Mouse (Mus musculus) cerebellum, adult 18-20 months (tissue): ENCODE data around the gene Atrip.

ENCODE experiments used
- DNase-seq, 2 experiments: peaks; one replicate each; pipeline ENCODE4 v3.0.0; 2021

Atrip gene

DNA sequence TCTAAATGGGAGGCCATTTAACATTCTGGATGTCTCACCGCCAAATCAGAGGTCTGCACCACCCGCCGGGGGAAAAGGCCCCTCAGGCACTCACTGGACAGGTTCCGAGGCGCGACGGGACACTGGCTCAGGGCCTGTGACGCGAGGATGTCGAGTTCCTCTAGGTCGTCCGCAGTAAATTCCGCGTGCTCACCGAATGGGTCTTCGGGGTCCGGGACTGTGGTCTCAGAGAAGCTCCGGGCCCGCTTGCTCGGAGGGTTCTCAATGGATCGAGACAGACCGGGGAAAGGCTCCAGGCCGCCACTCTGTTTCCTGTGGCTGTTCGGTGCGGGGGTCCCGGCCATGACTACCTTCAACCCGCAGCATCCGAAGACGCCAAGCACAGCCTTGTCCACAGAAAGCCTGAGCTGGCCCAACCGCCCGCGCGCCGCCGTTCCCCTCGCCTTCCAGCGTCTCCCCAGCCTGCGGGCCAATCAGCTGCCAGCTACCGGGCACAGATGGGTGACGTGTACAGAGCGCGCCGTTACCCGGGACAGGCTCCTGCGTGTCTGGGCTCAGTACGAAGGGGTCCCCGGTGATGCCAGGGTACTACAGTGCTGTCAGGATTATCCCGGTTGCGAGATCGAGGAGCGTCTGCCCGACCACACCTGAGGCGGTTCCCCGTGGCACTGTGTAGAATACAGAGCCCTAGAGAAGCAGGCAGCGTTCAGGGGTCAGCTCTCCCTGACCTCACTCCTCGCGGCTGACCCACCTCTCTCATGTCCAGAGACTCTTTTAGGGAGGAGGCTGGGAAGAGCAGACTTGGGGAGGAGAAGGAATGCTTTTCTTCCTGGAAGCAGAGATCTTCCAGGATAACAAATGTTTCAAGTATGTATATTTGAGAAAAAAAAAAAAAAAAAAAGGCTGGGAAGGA lies at the start of gene Atrip:
Atrip (minus strand) TSS at position 464 of the 913 bp plus-strand sequence.
- peak; percentile 95 to 96 for DNase-seq

DNA sequence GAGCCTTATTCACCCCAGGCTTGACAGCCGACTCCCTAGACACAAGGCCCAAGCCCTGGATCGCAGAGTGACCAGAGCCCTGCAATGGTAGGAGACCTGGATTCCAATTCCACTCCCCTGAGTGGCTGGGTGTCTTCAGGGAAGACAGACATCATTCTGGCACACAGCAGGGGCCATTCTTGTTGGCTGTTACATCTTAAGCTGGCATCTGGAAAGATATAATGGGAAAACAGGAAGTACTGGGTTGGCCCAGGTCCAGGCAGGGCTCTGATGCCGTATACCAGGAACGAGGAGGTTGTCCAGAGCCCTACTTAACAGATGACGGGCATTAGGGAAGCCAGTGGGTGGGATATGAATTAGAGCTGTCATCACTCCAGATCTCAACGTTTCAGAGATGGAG lies 49.3 kb upstream of the Atrip start:
- DNase-seq = no peak

GRCm38 (mm10) chr9:109122553-109123085 lies 48.7 kb upstream of the Atrip start:
- peak; percentile 38 to 42 for DNase-seq

- DNase-seq = no peak
Observed at GRCm38 (mm10) chr9:109120956-109121355, 47.0 kb upstream of the Atrip start.

DNA sequence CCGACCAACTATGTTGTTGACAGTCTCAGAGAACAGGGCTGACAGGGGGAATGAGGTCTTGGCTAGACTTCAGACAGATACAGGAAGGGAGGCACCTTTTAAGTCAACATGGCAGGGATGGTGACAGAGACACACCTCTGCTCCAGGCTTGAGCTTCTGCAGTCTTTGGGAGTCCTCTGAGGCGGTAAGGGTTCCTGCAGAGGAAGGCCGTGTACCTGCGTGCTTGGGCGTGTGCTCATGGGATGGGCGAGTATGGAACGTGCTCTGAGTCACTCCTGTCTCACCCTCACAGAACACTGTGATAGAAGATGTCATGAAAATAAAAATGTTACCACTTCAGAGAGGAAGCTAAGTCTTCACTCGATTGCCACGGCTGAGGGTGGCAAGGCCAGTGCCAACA lies 45.6 kb upstream of the Atrip start:
- no peak for DNase-seq

- no peak for DNase-seq
Observed at GRCm38 (mm10) chr9:109118106-109118505, 44.2 kb upstream of the Atrip start.

GRCm38 (mm10) chr9:109116205-109116604 lies 42.3 kb upstream of the Atrip start:
- no peak for DNase-seq

- DNase-seq = no peak
Observed at GRCm38 (mm10) chr9:109114871-109115270, 40.9 kb upstream of the Atrip start.

- DNase-seq = no peak
Observed at GRCm38 (mm10) chr9:109114276-109114675, 40.4 kb upstream of the Atrip start.

DNA sequence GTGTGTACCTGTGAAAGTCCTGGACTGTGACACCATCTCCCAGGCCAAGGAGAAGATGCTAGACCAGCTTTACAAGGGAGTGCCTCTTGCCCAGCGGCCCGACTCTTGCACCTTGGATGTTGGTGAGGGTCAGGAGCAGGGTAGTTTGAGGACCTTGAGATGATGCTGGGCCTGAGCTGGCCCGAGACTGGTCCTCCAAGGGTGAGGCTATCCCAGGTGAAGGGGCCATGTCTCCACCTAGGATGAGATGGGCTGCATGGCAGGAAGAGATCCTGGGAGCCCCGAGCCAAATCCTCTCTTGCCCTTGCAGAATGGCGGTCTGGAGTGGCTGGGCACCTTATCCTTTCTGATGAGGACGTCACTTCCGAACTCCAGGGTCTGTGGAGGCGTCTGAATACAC lies 39.4 kb upstream of the Atrip start:
- DNase-seq = no peak

GRCm38 (mm10) chr9:109111591-109111990 lies 37.7 kb upstream of the Atrip start:
- DNase-seq = no peak

DNA sequence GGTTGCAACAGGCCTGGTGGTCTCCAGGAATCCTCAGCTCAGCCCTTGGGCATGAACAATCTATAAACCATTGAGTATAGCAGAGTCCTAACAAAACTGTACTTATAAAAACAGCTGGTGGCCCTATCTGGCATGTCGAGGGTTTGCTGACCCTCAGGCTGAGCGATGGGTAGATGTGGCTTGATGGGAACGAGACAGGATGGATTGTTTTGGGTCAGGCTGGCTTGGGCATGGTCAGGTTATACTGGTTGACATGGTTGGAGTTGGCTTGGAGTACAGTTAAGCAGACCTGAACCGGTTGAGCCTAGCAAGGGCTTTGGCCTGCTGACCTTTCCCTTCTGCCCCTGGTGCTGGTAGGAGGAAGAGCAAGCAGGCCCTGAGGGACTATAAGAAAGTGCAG lies 37.2 kb upstream of the Atrip start:
- no peak for DNase-seq

- DNase-seq = no peak
Observed at GRCm38 (mm10) chr9:109110240-109110639, 36.3 kb upstream of the Atrip start.

- no peak for DNase-seq
Observed at GRCm38 (mm10) chr9:109107341-109107740, 33.4 kb upstream of the Atrip start.

DNA sequence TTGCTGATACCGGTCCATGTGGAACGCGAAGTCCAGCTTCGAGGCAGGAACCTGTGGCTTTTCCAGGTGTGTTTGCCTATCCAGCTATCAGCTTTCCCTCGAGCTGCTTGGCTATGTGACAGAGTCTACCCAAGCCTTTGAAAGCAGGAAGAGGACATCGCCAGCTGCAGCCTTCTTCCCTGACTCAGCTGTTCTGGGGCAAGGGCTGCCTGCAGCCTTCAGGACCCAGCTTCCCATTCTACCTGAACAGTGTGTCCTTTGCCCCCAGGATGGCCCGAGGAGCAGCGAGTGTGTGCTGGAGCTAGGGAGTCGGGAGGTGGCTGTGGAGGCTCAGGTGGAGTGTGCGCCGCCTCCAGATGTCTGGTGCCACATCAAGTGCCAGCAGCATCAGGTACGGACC lies 31.7 kb upstream of the Atrip start:
- no peak for DNase-seq

- no peak for DNase-seq
Observed at GRCm38 (mm10) chr9:109105011-109105410, 31.1 kb upstream of the Atrip start.

GRCm38 (mm10) chr9:109104083-109104482 lies 30.2 kb upstream of the Atrip start:
- no peak for DNase-seq

DNA sequence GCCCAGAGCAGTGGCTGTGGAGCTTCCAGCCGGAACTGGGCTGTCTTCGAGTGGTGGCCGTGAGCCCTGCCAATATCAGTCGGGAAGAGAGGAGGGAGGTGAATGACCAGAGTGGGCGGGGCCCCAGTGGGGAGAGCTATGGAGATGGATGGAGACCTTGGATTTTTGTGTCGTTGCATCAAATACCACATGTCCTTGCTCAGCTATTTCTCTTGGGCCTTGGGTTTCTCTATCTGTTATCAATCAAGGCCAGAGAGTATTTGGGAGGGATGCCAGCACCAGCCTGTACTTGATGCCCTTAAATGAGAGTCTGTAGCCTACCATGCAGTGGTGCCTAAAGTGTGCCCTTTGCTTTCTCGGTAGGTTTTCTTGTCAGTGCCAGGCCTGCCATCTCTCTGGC lies 29.3 kb upstream of the Atrip start:
- DNase-seq = no peak

GRCm38 (mm10) chr9:109102541-109102940 lies 28.6 kb upstream of the Atrip start:
- no peak for DNase-seq

GRCm38 (mm10) chr9:109101933-109102445 lies 28.1 kb upstream of the Atrip start:
- no peak for DNase-seq

DNA sequence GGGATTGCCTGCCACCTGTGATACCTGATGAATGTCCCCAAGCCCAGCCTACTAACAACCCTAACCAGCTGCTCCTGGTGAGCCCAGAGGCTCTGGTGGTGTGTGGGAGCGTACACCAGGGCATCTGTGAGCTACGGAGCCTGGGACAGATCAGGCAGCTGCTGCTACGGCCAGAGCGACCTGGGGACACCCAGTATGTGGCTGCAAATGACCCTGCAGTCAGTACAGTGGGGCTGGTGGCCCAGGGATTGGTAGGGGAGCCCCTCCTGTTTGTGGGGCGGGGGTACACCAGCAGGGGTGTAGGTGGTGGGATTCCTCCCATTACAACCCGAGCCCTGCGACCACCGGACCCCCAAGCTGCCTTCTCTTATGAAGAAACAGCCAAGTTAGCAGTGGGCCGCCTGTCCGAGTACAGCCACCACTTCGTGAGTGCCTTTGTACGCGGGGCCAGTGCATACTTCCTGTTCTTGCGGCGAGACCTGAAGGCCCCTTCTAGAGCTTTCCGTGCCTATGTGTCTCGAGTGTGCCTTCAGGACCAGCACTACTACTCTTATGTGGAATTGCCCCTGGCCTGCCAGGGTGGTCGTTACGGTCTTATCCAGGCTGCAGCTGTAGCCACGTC lies 26.5 kb upstream of the Atrip start:
- DNase-seq = no peak

GRCm38 (mm10) chr9:109098969-109099368 lies 25.0 kb upstream of the Atrip start:
- peak in 1 of 2 experiments; percentile 23 for DNase-seq

DNA sequence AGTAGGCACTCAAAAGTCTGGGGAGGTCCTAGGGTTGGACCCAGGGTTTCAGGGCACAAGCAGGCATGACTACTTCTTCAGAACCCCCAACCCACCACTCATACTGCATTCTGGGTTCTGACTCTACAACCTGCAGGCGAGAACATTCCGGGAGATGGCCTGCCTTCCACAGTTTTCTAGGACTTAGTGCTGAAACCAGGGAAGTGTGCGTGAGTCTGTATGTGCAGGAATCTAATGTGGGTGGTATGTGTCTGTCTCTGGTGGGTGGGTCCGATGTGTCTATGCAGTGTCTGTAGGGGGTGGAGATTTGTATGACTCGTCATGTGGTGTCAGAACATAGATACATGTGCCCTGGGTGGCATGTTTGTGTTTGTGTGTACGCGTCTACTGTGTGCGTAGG lies 24.4 kb upstream of the Atrip start:
- no peak for DNase-seq

DNA sequence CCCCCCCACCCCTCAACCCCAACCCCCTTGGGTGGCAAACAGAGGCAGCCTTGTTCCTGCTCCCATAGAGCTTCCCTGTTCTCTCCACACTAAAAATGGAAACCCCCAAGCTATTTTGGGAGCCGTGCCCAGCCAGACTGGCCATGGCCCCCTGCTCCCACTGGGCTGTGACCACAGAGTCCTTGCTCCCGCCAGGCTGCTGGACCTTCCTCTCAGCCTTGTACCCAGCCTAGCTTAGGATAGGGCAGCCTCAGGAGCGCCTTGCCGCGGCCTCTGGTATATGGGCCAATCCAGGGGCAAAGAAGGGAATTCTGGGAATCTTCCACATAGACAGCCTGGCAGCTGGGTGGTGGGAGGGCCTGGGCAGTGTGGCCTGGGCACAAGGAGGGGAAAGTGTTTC lies 23.9 kb upstream of the Atrip start:
- DNase-seq = peak; percentile 36 to 52
